16 mouse cellular contexts compared by ENCODE assay signal in the genomic region with DNA sequence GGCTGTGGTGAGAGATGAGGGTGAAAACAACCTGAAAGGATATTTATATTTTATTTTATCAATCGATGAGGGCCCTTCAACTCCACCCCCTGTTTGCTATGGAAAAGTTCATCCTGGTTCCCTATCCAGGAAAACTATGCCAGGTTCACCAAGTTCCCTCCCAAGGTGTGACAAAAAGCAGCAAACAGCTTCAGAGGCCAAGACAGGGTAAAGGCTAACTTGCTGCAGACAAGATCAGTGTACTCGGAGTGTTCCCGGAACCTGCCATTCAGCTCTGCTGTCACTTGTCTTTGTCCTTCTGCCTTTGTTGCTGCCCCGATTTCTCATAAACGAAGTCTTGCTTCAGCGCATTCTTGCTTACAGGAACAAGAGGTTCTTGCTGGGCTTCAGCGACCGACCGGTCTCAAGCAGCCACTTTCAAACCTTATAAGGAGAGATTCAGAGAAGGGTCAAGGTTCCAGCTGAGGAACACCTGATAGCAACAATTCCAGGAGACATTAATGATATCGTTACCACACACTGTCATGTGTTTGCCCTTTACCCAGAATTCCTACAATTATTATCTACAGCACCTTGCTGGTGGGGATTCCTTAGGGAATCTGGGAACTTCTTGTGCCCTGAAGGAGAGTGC.
DNase-seq lines count a peak whose midpoint lies in the region.
"Had no signal": no experiment of that assay in that cellular context is flagged by ENCODE, and none has a peak within 500 bp of the region (broad histone marks: within the 10 kb centered on the region; RNA-seq: fewer than 3 reads in every experiment).

No protein-coding gene starts in this region.

- H3K36me3 ChIP-seq in heart, embryonic 10.5 days = no peaks in the 10 kb centered on the region
- H3K36me3 ChIP-seq: embryonic facial prominence, embryonic 12.5 days; hindbrain, embryonic 15.5 days; liver, embryonic 15.5 days; stomach, embryonic 15.5 days had no signal

- WGBS in heart, embryonic 10.5 days = 64% methylated on average over 10 of the region's 10 CpGs

- no peak overlapping the region for H3K4me3 ChIP-seq in heart, embryonic 10.5 days
- H3K4me3 ChIP-seq: embryonic facial prominence, embryonic 12.5 days; hindbrain, embryonic 15.5 days; liver, embryonic 15.5 days; megakaryocyte, embryonic 14.5 days; stomach, embryonic 15.5 days had no signal

- no peaks in the 10 kb centered on the region for H3K27me3 ChIP-seq in heart, embryonic 10.5 days (ENCODE audit: insufficient read depth, poor library complexity, severe bottlenecking)
- H3K27me3 ChIP-seq: embryonic facial prominence, embryonic 12.5 days; hindbrain, embryonic 15.5 days; liver, embryonic 15.5 days; megakaryocyte, embryonic 14.5 days; Patski; stomach, embryonic 15.5 days had no signal

- H3K9me3 ChIP-seq in heart, embryonic 10.5 days = no peaks in the 10 kb centered on the region
- H3K9me3 ChIP-seq: embryonic facial prominence, embryonic 12.5 days; hindbrain, embryonic 15.5 days; liver, embryonic 15.5 days; megakaryocyte, embryonic 14.5 days; stomach, embryonic 15.5 days had no signal

- peak overlapping the region; percentile 59; the same call in 1 of the 2 replicates for H3K27ac ChIP-seq in heart, embryonic 10.5 days
- H3K27ac ChIP-seq: embryonic facial prominence, embryonic 12.5 days; hindbrain, embryonic 15.5 days; liver, embryonic 15.5 days; stomach, embryonic 15.5 days had no signal

- no peak for DNase-seq in heart, embryonic 10.5 days (ENCODE audit: low spot score)
- DNase-seq in heart, postnatal 4 days = no peak
- DNase-seq in R1 (ENCODE audit: low read depth, low spot score) = peak; percentile 13
- DNase-seq in kidney, adult 8-10 months = peak; percentile 18 to 51
- peak; percentile 41 to 45 for DNase-seq in kidney, postnatal 36 days
- DNase-seq in frontal cortex, postnatal 14 days (ENCODE audit: low spot score in 2 of 2) = no peak
- no peak for DNase-seq in spleen, postnatal 14 days (ENCODE audit: low spot score in 2 of 2)
- no peak for DNase-seq in cerebellum, adult 18-20 months
- DNase-seq: cerebellum, postnatal 36 days; thymus, postnatal 25 days had no signal

- H3K4me1 ChIP-seq in heart, embryonic 10.5 days = 0 out of 2 replicates have a peak, but pooled peaks cover 4% of the 10 kb centered on the region
- H3K4me1 ChIP-seq: embryonic facial prominence, embryonic 12.5 days; hindbrain, embryonic 15.5 days; stomach, embryonic 15.5 days had no signal

Comparison
In these comparisons a context has a peak if more than half of its experiments do, and no peak if none do; other contexts are left out.
1. DNase-seq: peak in R1 (single experiment), kidney, adult 8-10 months (2 of 2) and kidney, postnatal 36 days (2 of 2); none in heart, embryonic 10.5 days (single experiment), heart, postnatal 4 days (single experiment), frontal cortex, postnatal 14 days (0 of 2), spleen, postnatal 14 days (0 of 2) and cerebellum, adult 18-20 months (0 of 2).